Mouse (Mus musculus) layer of hippocampus, adult 18-20 months (tissue): ENCODE measurements around the gene Dnmt1. TPM values are rescaled to one million over a fixed set of nuclear protein-coding genes. Genes with fewer than 3 reads are reported as not detected.

Source experiments
- DNase-seq, 2 experiments: peaks; one replicate each; pipeline ENCODE4 v3.0.0; 2022; ENCODE audit warnings: low spot score in 2 of 2
- total RNA-seq, 2 experiments: library from RNA; stranded (reverse); gene quantifications; 2 replicates each; pipeline ENCODE4 v1.2.3; 2021

Gene Dnmt1
- total RNA-seq, 2 experiments from 2014 or later, result 32.1 to 34.7 TPM

DNA sequence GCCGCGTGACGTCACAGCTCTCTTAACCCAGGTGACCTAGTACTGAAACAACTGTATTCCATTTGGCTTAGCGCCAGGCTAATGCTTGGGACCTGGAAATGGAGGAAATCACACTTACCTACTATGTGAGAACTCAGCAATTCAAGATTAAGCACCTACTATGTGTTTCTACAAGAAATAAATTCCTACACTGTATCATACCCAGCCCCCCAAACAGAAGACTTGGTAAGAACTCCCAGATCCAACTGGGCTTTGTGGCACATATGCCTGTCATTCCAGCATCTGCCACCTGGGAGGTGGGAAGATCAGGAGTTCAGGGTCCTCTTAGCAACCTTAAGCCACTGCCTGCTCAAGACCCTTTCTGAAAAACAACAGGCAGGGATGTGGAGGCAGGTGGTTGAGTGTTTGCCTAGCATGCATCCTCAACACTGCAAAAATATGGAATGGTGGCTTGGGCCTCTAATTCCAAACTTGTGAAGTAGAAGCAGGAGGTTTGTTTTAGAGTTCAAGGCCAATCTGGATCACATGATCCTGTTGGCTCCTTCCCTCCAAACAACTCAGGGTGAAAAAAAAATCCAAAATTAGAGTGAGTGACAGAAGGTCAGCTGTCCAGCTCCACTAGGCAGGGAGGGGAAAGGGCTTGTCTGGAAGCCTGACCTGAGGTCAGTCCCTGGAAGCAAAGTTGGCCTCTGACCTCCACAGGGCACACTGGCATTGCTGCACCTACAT, 17.4 kb upstream of the Dnmt1 start:
- DNase-seq, result no peak

DNA sequence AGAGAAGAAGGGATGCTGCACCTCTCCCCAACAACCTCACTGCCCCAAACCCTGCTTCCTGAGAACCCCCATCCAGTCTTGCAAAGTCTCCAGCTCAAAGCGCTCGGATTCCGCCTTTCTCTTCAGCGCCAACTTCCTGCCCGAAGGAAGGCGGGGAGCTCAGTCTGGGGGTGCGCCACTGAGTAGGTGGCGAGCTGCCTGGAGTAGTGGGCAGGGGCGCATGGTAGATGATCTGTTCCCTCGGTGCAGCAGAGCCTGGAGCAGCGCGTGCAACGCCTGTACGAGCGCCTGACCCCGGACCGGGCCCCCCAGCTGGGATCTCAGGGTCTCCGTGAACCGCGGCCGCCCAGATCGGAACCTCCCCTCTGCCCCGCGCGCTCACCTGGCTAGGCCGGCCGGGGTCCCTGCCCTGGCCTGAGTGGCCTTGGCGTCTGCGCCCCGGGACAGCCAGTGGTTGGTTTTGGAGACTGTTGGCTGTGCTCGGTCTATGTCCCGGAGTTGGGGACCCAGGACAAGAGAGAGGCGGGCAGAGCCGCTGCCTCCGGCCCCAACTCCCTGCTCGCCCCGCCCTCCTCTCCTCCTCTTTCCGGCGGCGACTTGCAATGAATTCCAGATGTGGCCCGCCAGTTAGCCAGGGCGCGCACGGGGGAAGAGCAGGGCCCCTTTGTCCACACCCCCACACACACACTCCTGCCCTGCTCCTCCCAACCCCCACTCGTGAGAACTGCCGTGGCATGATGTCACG, 16.7 kb upstream of the Dnmt1 start, which contains the start of gene S1pr2:
Gene S1pr2 (minus strand): TSS at position 566 of the 745 bp plus-strand sequence.
- peak in 1 of 2 experiments; percentile 42 for DNase-seq

- peak in 1 of 2 experiments; percentile 23 for DNase-seq
Observed at GRCm38 (mm10) chr9:20975431-20976215, 15.9 kb upstream of the Dnmt1 start.

DNA sequence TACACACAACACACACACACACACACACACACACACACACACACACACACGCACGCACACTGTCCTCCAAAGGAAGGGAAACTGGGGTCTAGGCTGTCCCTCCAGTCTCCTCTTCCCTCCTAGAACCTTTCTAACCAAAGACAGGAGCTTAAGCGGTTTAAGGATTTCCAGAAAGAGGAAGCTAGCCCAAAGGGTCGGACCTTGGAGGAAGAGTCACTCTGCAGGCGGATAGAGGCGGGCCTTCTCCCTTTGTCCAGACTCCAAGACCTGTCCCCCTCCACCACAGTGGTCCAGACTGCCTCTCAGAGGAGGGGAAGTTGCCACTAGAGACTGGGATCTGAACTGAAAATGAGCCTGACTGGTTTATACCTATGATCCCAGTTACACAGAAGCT, 14.0 kb upstream of the Dnmt1 start:
- DNase-seq, result no peak

GRCm38 (mm10) chr9:20973001-20973681, 13.5 kb upstream of the Dnmt1 start:
- DNase-seq, result no peak

DNA sequence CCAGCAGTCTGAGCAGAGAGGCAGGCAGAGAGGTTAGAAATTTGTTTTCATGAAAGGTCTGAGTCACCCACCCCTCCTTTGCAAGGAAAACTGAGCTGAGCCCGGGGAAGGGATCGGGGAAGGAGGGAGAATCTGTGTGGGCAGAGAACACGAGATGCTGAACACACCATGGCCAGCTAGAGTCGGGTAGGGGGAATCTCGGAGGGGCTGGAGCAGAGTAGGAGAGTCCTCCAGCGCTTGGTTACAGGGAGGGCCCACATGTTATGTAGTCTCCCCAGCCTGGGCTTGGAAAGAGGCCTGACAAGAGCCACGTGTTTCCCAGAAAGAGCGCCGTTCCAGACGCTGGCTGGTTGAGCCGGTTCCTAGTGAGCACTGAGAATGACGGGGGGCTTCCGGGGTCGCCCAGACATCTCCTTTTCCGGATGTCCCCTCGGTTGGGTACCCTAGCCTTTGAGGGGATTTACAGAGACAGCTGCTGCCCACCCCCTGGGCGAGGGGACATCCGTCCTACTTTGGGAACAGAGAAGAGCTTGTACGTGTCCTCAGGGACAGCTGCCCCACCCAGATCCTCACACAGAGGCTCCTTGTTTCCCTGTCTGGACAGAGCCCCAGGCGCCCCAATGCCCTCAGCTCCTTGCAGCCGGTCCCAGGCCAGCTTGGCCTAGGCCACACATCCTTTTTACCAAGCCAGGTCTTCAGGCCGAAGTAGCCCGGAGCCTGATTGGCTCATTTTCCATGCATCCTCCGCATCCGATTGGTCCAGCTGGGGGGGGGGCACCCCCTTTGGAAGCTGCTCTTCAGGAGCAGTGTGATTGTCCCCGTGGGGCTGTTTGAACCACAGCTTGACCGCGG, 12.7 kb upstream of the Dnmt1 start:
- peak; percentile 37 to 69 for DNase-seq

DNA sequence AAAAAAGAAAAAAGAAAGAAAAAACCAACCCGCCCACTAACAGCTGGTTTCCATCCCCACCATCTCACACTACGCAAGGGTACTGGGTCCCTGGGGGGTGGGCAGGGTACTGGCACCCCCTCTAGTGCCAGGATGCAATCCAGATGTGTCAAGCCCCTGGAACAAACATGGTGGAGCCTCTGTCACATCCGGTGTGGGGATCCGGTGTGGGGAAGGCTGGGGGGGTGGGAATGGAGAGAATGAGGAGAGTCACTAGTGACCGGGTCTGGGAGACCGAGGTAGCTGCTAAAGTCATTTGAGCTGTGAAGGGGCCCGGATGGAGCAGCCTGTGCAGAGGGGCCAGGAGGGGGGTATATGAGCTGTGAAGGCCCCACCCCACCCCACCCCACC, 12.1 kb upstream of the Dnmt1 start:
- no peak for DNase-seq

DNA sequence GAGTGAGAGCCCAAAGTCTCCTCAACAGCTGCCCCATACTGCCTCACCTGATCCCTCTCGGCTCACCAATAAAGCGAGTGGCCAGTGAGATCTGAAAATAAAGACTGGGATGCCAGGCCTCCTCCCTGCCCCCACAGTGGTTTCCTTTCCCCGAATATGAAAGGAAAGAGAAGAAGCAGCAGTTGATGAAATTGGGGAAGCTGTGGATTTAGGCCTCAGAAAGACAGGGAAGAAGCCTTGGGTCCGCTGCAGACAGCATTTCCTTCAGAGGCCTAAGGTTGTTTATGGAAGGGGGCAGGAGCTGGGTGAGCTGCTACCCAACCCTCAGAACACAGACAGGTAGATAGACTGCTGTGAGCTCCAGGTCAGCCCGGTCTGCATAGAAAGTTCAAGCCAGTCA, 7.1 kb upstream of the Dnmt1 start:
- DNase-seq, result no peak

GRCm38 (mm10) chr9:20966008-20966407, 6.3 kb upstream of the Dnmt1 start:
- no peak for DNase-seq

DNA sequence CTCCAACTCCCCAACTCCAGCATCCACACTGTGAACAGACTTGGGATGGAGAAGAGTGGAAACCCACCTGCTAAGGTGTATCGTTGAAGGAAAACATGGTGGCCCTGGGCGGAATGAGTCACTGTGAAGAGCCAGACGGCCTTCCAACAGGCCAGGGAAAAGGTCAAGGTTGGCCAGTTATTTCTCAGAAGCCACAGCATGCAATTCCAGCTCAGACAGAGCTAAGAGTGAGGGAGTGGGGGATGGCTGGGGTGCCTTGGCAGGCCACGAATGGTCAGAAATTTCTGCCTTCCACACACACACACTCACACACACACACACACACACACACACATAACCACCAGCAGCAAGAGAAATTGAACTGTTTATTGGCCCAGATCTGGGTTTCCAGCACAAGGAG, 5.9 kb upstream of the Dnmt1 start:
- DNase-seq, result no peak

GRCm38 (mm10) chr9:20961557-20961956, 1.9 kb upstream of the Dnmt1 start:
- no peak for DNase-seq

DNA sequence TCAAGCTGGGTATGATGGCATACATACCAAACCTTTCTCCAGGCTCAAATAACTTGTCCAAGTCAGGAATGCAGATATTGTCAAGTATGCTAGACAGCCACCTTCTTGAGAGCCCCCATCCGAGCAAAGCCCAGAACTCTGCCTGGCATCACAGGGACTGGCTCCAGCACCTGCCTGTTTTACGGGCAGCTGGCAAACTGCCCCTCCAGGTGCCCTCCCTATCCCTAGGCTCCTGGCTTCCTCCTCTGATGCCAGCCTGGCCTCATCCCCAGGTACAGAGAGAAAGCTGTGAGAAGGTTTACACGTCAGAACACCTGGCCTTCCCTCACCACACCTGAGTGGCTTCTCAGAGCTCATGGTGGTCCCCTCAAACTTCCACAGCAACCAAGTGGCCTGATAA, 2.7 kb downstream of the Dnmt1 start:
- DNase-seq, result no peak

- peak; percentile 97 to 98 for DNase-seq
Observed at GRCm38 (mm10) chr9:20952520-20953227, 7.0 kb downstream of the Dnmt1 start.

- DNase-seq, result no peak
Observed at GRCm38 (mm10) chr9:20951966-20952519, 7.6 kb downstream of the Dnmt1 start.

GRCm38 (mm10) chr9:20951441-20951840, 8.2 kb downstream of the Dnmt1 start:
- no peak for DNase-seq

DNA sequence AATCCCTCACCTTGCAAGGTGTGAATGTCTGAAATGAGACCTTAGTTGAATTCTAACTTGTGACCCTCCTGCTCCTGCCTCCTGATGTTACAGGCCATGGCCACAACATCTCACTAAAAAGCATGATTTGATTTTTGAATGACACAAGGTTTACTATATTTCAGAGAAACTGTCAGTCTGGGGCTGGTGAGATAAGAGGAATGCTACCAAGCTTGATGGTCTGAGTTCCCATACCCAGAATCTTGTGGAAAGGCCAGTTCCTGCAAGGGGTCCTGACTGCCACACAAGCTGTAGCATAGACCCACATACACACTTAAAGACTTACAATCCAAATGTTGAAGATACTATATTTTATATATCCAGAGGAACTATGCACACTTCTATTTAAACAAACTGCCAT, 9.3 kb downstream of the Dnmt1 start:
- DNase-seq, result no peak

DNA sequence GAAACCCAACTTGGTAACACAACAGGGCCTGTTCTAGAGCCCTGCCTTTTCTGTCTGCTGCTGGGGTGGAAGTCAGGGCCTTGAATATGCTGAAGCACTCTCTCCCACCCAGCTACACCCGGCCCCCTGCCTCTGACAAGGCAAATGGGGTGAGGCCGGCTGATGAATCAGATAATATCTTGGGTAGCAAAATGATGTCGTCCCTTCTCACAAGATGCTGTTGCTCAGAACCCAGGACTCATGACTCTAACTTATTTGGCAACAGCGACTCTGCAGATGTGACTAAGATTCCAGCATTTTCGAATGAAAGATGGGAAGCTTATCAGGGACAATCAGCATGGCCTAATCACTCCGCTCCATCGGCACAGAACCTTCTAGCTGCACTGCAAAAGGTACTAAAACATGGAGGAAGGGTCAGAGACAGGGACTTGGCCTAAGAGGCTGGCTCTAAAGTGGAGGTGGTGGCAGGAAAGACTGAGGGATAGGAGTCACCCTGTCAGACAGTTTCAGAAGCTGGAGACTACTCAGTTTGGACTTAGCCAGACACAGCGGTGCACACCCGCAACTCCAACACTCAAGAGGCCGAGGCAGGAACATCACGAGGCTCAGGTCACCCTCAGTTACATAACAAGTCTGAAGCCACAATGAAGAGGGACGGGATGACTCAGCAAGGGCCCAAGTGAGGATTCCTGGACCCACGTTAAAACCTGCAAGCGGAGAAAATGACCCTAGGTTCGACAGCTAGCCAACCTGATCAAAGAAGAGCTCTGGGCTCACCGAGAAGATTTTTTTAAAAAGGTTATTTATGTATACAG, 13.4 kb downstream of the Dnmt1 start:
- no peak for DNase-seq

DNA sequence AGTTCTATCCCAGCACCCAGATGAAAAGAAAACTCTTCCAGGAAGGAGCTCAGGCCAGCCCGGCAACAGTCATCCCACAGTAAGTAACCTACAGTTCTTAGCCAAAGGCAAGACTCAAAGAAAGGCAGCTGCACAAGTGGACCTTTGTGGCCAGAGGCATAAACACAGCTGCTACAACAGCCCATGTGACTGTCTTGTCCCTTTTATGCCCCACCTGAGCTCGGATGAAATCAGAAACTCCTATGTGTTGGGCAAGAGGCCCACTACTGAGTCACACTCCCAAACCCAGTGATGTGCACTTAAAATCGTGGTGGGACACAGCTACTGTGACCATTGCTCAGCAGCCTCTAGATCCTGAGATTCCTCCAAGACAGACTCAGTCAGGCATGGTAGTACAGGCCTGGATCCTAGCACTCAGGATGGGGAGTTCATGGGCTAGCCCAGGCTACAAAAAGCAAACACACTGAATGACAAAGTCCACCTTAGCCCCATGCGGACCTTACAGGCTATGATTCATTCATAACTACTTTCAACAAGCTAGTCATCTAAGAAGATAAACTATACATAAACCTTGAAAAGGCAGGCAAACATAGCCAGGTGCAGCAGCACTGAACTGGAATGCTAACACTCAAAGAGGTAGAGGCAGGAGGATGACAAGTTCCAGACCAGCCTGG, 14.9 kb downstream of the Dnmt1 start:
- DNase-seq, result no peak
